Mouse (Mus musculus): ENCODE measurements around the gene Tnik.

- TF ChIP-seq CTCF (IDR thresholded peaks at IDR 0.05; ENCODE audit: insufficient read depth, low read depth, low read length) = no peak
- no peak for TF ChIP-seq POLR2A (IDR thresholded peaks at IDR 0.05; ENCODE audit: insufficient read depth, low read depth, low read length)
Observed at GRCm38 (mm10) chr3:28219964-28220363, 43.0 kb upstream of the Tnik start.

Measured in olfactory bulb, adult 2 months (tissue).